Mouse (Mus musculus) embryonic fibroblast, embryonic 13.5 days (primary cell): ENCODE measurements around the gene Rhoh.

Source experiments
- CTCF ChIP-seq: IDR thresholded peaks from 2 replicates; pipeline ENCODE4 v1.5.1; 2011; ENCODE audit warnings: mild to moderate bottlenecking, control low read depth, low read length, moderate library complexity, borderline replicate concordance; ENCODE audit not compliant: insufficient read depth
- POLR2A ChIP-seq: IDR thresholded peaks from 2 replicates; pipeline ENCODE4 v1.6.1; 2011; ENCODE audit warnings: low read depth, mild to moderate bottlenecking, control low read depth, low read length, moderate library complexity

- TF ChIP-seq POLR2A (no peak), CTCF (no peak)
Measured at GRCm38 (mm10) chr5:65826476-65826875, 34.5 kb upstream of the Rhoh start.
